Mouse (Mus musculus): ENCODE data around the gene Csgalnact2. TPM values are rescaled to one million over a fixed set of nuclear protein-coding genes. Genes with fewer than 3 reads are reported as not detected.
A peak's percentile ranks its signal among the peaks of the same experiment; 100 is the strongest.

Gene Csgalnact2
- polyA plus RNA-seq, 1 experiment from 2014 or later: 10.8 TPM

- Histone ChIP-seq H3K4me2 (peak overlapping the region; percentile 99), H3K27me3 (replicated peaks) (0 out of 2 replicates have a peak, but pooled peaks cover 5% of the 10 kb centered on the region), H3K9me3 (no peaks in the 10 kb centered on the region), H3K9ac (peak overlapping the region; percentile 62), H3K27ac (no peak overlapping the region), H3K4me1 (peaks cover 23% of the 10 kb centered on the region), H3K4me3 (peak overlapping the region; percentile 47), H3K36me3 (replicated peaks) (no peaks in the 10 kb centered on the region)
- ATAC-seq (replicated peaks): peak; percentile 61
- WGBS: under 1% methylated on average over 40 of the region's 40 CpGs
Observed at GRCm38 (mm10) chr6:118066199-118067081, 72.5 kb downstream of the Csgalnact2 start.

GRCm38 (mm10) chr6:118065837-118066198, 73.1 kb downstream of the Csgalnact2 start:
- Histone ChIP-seq H3K4me2 (peak overlapping the region; percentile 99), H3K27ac (no peak overlapping the region), H3K27me3 (replicated peaks) (0 out of 2 replicates have a peak, but pooled peaks cover 5% of the 10 kb centered on the region), H3K9me3 (no peaks in the 10 kb centered on the region), H3K9ac (peak overlapping the region; percentile 62), H3K36me3 (replicated peaks) (no peaks in the 10 kb centered on the region), H3K4me3 (peak overlapping the region; percentile 47), H3K4me1 (peaks cover 23% of the 10 kb centered on the region)
- 1% methylated on average over 12 of the region's 12 CpGs for WGBS
- ATAC-seq (replicated peaks): peak; percentile 79

- H3K4me3 ChIP-seq: peak overlapping the region; percentile 47; the same call in 1 of the 2 replicates
Observed at GRCm38 (mm10) chr6:118064968-118065530, 73.9 kb downstream of the Csgalnact2 start.

DNA sequence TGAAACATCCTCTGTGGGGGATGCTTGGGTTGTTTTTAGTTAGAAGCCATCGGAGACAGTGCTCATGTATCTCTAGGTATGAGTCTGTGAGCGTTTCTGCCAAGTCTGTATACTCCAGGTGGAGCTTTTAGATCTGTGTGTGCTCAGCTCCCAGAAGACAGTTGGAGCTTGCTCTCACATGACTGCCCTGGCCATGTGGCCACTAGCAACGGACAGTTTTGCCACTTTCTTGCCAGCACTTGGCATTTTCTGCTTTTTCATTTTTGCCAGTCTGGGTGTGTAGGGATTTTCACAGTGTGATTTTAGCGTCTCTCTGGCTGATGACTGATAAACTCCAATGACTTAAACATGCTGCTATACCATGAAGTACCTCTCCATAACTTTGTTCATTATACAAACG, 75.7 kb downstream of the Csgalnact2 start:
- no peak for ATAC-seq (replicated peaks)
- Histone ChIP-seq H3K27me3 (replicated peaks) (0 out of 2 replicates have a peak, but pooled peaks cover 5% of the 10 kb centered on the region), H3K9me3 (no peaks in the 10 kb centered on the region), H3K4me2 (no peak overlapping the region), H3K36me3 (replicated peaks) (no peaks in the 10 kb centered on the region), H3K4me1 (peaks cover 23% of the 10 kb centered on the region), H3K27ac (no peak overlapping the region), H3K9ac (no peak overlapping the region), H3K4me3 (no peak overlapping the region)
- WGBS: 77% methylated on average over 5 of the region's 5 CpGs

More at GRCm38 (mm10) chr6:118064968-118065530, 73.9 kb downstream of the Csgalnact2 start:
- WGBS: 12% methylated on average over 7 of the region's 7 CpGs
- Histone ChIP-seq H3K27me3 (replicated peaks) (0 out of 2 replicates have a peak, but pooled peaks cover 5% of the 10 kb centered on the region), H3K36me3 (replicated peaks) (no peaks in the 10 kb centered on the region), H3K27ac (no peak overlapping the region), H3K9ac (no peak overlapping the region), H3K4me1 (peaks cover 23% of the 10 kb centered on the region), H3K9me3 (no peaks in the 10 kb centered on the region), H3K4me2 (peak overlapping the region; percentile 99)
- 0 out of 2 replicates have a peak, but pooled peaks have one; percentile 51 for ATAC-seq (replicated peaks)

- no peaks in the 10 kb centered on the region for H3K9me3 ChIP-seq
Observed at GRCm38 (mm10) chr6:118061266-118061665, 77.7 kb downstream of the Csgalnact2 start.

More at GRCm38 (mm10) chr6:118061266-118061665, 77.7 kb downstream of the Csgalnact2 start:
- Histone ChIP-seq H3K36me3 (replicated peaks) (no peaks in the 10 kb centered on the region), H3K4me3 (no peak overlapping the region), H3K4me2 (no peak overlapping the region), H3K27me3 (replicated peaks) (0 out of 2 replicates have a peak, but pooled peaks cover 5% of the 10 kb centered on the region), H3K4me1 (peaks cover 13% of the 10 kb centered on the region), H3K9ac (no peak overlapping the region), H3K27ac (no peak overlapping the region)
- WGBS: 95% methylated on average over 4 of the region's 4 CpGs
- no peak for ATAC-seq (replicated peaks)

Small RNA genes within 50 kb of the gene (microRNA-seq; reads per million reads assigned to microRNA genes)
- gene Mir7044: not detected

Other genes starting within 250 kb of the Csgalnact2 start
- gene Hnrnpf, start 238.8 kb downstream of the Csgalnact2 start, polyA plus RNA-seq (2015; fragmentation: Nextera tagmentation; extraction: Ambion mirVana): 258 and 279 TPM in 2 replicates
- 2.8 and 4.7 TPM in 2 replicates for gene Fxyd4, start 201.4 kb downstream of the Csgalnact2 start, polyA plus RNA-seq (2015; fragmentation: Nextera tagmentation; extraction: Ambion mirVana)
- gene Rasgef1a, start 127.7 kb downstream of the Csgalnact2 start, polyA plus RNA-seq (2015; fragmentation: Nextera tagmentation; extraction: Ambion mirVana): 5.8 and 6.6 TPM in 2 replicates
- gene Ret, start 58.6 kb upstream of the Csgalnact2 start, polyA plus RNA-seq (2015; fragmentation: Nextera tagmentation; extraction: Ambion mirVana): 6.6 and 6.9 TPM in 2 replicates